Mouse (Mus musculus): ENCODE data around the gene Elmo1. TPM values are rescaled to one million over a fixed set of nuclear protein-coding genes. Genes with fewer than 3 reads are reported as not detected.

The Elmo1 gene
- total and polyA plus RNA-seq, 2 experiments from 2014 or later: 6.5 to 17.9 TPM

DNA sequence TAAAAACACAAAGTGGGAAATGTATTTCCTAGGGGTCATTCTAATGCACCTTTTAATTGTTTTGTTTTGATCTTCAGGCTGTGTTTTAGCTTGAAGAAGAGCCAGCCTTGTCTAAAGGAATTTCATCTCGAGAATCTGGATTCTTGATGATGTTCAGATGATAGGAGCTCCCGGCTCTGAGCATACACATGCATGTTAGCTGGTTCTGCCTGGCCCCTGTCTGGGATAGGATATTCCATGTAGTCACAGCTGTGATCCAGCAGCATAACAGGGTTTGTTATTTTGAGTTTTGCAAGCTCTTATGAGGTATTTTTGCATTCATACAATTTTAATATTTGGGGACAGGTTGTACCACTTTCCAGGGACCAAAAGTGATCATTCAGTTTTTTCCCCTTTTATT is 19.1 kb downstream of the Elmo1 start:
- no peak overlapping the region for H3K4me2 ChIP-seq (ENCODE audit: low read depth, low read length)
- DNase-seq (ENCODE audit: low spot score): no peak
- WGBS: 47% methylated on average over 2 of the region's 2 CpGs
- no peaks in the 10 kb centered on the region for H3K4me1 ChIP-seq (ENCODE audit: control insufficient read depth, insufficient read depth)
- no peak overlapping the region for H3K4me3 ChIP-seq (ENCODE audit: low read depth, low read length)
- H3K9ac ChIP-seq (replicated peaks; ENCODE audit: low read depth, low read length): no peak overlapping the region
- no peaks in the 10 kb centered on the region for H3K36me3 ChIP-seq (replicated peaks; ENCODE audit: control insufficient read depth, insufficient read depth, low read length)
- no peak for ATAC-seq (ENCODE audit: insufficient read depth, low read depth)
- H3K27me3 ChIP-seq (ENCODE audit: control insufficient read depth, insufficient read depth, low read length): no peaks in the 10 kb centered on the region
- H3K27ac ChIP-seq (ENCODE audit: low read depth): no peak overlapping the region
- TF ChIP-seq EP300 (IDR thresholded peaks at IDR 0.05; ENCODE audit: low read depth) (no peak), CTCF (IDR thresholded peaks at IDR 0.05; ENCODE audit: low read depth) (no peak)
- H3K9me3 ChIP-seq (replicated peaks; ENCODE audit: control insufficient read depth, low read length): no peaks in the 10 kb centered on the region

DNA sequence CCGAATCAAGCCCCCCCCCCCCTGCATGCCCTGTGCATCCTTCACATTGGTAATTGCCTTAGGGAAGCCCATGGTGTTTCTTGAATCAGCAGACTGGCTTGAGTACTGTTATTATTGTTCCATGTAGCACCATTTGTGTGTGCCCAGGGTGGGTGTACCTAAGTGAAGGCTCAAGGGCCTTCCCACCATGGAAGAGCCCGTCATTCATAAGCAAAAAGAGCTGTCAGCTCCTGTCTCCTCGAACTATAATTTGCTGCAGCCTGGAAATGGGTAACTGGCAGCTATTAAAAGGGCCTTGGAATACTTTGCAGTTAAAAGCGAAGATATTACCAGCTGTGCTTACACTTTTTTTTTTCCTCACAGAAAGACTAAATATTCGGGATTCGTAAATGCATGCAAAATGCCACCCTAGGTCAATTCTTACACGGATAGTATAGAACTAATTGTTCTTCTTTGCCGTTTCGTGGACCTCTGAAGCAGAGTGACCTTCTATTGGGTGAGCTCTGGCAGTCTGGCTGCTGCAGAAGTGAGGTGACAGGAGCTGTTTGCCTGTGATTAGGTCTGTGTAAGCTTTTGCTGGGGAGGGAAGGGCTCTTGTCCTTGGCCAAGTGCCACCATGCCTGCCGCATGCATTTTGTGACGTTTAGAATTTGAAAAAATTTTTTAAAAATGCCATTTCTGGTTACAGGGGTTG is 19.7 kb downstream of the Elmo1 start:
- no peak for ATAC-seq (ENCODE audit: insufficient read depth, low read depth)
- no peak overlapping the region for H3K4me3 ChIP-seq (ENCODE audit: low read depth, low read length)
- H3K36me3 ChIP-seq (replicated peaks; ENCODE audit: control insufficient read depth, insufficient read depth, low read length): no peaks in the 10 kb centered on the region
- 51% methylated on average over 11 of the region's 11 CpGs for WGBS
- H3K4me2 ChIP-seq (ENCODE audit: low read depth, low read length): no peak overlapping the region
- TF ChIP-seq CTCF (IDR thresholded peaks at IDR 0.05; ENCODE audit: low read depth) (no peak), EP300 (IDR thresholded peaks at IDR 0.05; ENCODE audit: low read depth) (no peak)
- no peak for DNase-seq (ENCODE audit: low spot score)
- H3K4me1 ChIP-seq (ENCODE audit: control insufficient read depth, insufficient read depth): no peaks in the 10 kb centered on the region
- no peak overlapping the region for H3K27ac ChIP-seq (ENCODE audit: low read depth)
- H3K9me3 ChIP-seq (replicated peaks; ENCODE audit: control insufficient read depth, low read length): no peaks in the 10 kb centered on the region
- H3K27me3 ChIP-seq (ENCODE audit: control insufficient read depth, insufficient read depth, low read length): no peaks in the 10 kb centered on the region
- no peak overlapping the region for H3K9ac ChIP-seq (replicated peaks; ENCODE audit: low read depth, low read length)

DNA sequence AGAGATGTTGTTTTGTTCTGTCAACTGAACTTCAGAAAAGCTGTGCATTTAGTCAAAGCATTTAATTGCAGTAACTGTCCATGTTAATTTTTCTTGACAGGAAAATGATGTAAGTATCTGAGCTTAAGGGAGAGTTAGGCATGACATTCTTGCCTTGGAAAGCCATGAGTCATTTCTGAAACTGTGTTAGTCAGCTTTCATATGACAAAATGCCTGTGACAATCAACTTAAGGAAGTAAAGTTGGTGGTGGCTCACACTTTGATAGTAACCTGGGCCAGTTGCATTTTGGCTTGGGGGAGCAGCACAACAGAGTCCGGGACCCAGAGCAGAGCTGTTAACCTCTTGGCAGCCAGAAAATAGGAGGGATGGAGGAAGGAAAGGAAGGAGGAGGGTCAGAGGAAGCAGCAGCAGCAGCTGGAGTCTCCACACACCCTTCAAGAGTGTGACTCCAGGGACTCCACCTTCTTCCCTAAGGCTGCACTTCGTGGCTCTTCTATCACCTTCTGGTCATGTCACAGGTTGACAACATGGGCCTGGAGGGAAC is 20.9 kb downstream of the Elmo1 start:
- Histone ChIP-seq H3K36me3 (replicated peaks; ENCODE audit: control insufficient read depth, insufficient read depth, low read length) (no peaks in the 10 kb centered on the region), H3K9ac (replicated peaks; ENCODE audit: low read depth, low read length) (no peak overlapping the region), H3K4me2 (ENCODE audit: low read depth, low read length) (no peak overlapping the region), H3K9me3 (replicated peaks; ENCODE audit: control insufficient read depth, low read length) (no peaks in the 10 kb centered on the region), H3K4me3 (ENCODE audit: low read depth, low read length) (no peak overlapping the region), H3K4me1 (ENCODE audit: control insufficient read depth, insufficient read depth) (0 out of 2 replicates have a peak, but pooled peaks cover 11% of the 10 kb centered on the region), H3K27ac (ENCODE audit: low read depth) (no peak overlapping the region), H3K27me3 (ENCODE audit: control insufficient read depth, insufficient read depth, low read length) (no peaks in the 10 kb centered on the region)
- TF ChIP-seq EP300 (IDR thresholded peaks at IDR 0.05; ENCODE audit: low read depth): no peak
- no peak for TF ChIP-seq CTCF (IDR thresholded peaks at IDR 0.05; ENCODE audit: low read depth)
- WGBS: 28% methylated on average over 2 of the region's 2 CpGs
- ATAC-seq (ENCODE audit: insufficient read depth, low read depth) (no peak), DNase-seq (ENCODE audit: low spot score) (no peak)

DNA sequence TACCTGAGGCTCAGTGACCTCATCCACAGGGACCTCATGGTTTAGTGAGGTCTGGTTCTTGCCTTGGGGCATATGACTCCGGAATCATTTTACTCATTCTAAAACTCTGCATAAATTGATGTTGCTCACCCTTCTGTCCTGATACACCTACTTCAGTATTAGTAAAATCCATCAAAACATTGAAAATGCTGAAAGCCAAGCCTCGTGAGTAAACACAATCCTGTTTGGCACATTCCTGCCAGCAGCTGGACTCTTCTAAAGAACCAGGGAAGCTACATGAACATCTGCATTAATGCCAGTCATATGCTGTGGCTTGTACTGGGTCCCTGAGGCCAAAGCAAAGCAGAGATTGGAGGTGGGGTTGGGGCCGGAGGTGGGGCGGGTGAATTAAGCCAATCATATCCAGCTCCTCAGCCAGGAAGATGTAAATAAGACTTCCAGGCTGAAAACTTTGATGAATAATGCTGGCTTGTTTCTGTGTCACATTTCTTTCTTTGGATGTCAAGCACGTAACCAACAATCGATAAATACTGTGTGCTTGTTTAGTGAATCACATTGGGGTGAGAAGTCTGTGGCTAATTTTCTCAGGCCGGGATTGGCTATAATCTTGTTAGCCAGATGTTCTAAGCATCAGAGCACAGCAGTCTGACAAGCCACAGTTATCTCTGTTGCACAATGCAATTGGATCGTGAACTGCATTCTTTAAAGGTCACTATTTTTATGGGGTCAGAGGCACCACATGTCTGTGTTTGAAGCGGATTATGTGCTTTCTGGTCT is 24.9 kb downstream of the Elmo1 start:
- whole genome bisulfite sequencing: 39% methylated on average over 9 of the region's 9 CpGs
- no peak for TF ChIP-seq CTCF (IDR thresholded peaks at IDR 0.05; ENCODE audit: low read depth)
- TF ChIP-seq EP300 (IDR thresholded peaks at IDR 0.05; ENCODE audit: low read depth): no peak
- peak; percentile 53 for ATAC-seq (ENCODE audit: insufficient read depth, low read depth)
- Histone ChIP-seq H3K36me3 (replicated peaks; ENCODE audit: control insufficient read depth, insufficient read depth, low read length) (no peaks in the 10 kb centered on the region), H3K4me3 (ENCODE audit: low read depth, low read length) (no peak overlapping the region), H3K4me2 (ENCODE audit: low read depth, low read length) (no peak overlapping the region), H3K4me1 (ENCODE audit: control insufficient read depth, insufficient read depth) (0 out of 2 replicates have a peak, but pooled peaks cover 11% of the 10 kb centered on the region), H3K9ac (replicated peaks; ENCODE audit: low read depth, low read length) (no peak overlapping the region), H3K27ac (ENCODE audit: low read depth) (no peak overlapping the region), H3K27me3 (ENCODE audit: control insufficient read depth, insufficient read depth, low read length) (no peaks in the 10 kb centered on the region), H3K9me3 (replicated peaks; ENCODE audit: control insufficient read depth, low read length) (no peaks in the 10 kb centered on the region)
- no peak for DNase-seq (ENCODE audit: low spot score)

DNA sequence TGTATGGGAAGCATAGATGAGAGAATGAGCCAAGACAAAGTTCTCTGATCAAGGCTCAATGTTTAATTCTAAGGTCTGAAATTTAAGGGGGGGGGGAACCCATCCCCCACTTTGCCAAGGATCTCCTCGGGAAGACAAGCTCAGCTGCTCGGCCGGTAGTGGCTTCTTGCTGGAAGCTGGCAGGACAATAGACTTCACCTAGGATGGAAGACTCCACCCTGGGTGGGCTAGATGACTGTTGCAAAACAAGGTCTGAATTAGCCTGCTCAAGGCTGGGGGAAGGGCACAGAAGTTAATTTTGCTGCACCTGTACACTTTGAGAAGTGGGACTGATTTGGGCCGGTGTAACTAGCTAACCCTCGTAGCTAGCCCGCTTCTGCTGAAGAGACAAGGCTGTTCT is 25.6 kb downstream of the Elmo1 start:
- Histone ChIP-seq H3K36me3 (replicated peaks; ENCODE audit: control insufficient read depth, insufficient read depth, low read length) (no peaks in the 10 kb centered on the region), H3K9ac (replicated peaks; ENCODE audit: low read depth, low read length) (no peak overlapping the region), H3K27me3 (ENCODE audit: control insufficient read depth, insufficient read depth, low read length) (no peaks in the 10 kb centered on the region), H3K9me3 (replicated peaks; ENCODE audit: control insufficient read depth, low read length) (no peaks in the 10 kb centered on the region), H3K4me3 (ENCODE audit: low read depth, low read length) (no peak overlapping the region), H3K4me2 (ENCODE audit: low read depth, low read length) (no peak overlapping the region), H3K4me1 (ENCODE audit: control insufficient read depth, insufficient read depth) (0 out of 2 replicates have a peak, but pooled peaks cover 11% of the 10 kb centered on the region), H3K27ac (ENCODE audit: low read depth) (no peak overlapping the region)
- 64% methylated on average over 6 of the region's 6 CpGs for WGBS
- no peak for TF ChIP-seq EP300 (IDR thresholded peaks at IDR 0.05; ENCODE audit: low read depth)
- TF ChIP-seq CTCF (IDR thresholded peaks at IDR 0.05; ENCODE audit: low read depth): no peak
- no peak for ATAC-seq (ENCODE audit: insufficient read depth, low read depth)
- no peak for DNase-seq (ENCODE audit: low spot score)
